Mouse (Mus musculus): Measurements from ENCODE around the gene Rdh11.

- TF ChIP-seq POLR2A (IDR thresholded peaks at IDR 0.05; ENCODE audit: low read depth, low read length) (no peak), CTCF (IDR thresholded peaks at IDR 0.05; ENCODE audit: extremely low read depth, insufficient read depth, insufficient read length, insufficient replicate concordance) (no peak)
Measured at GRCm38 (mm10) chr12:79235485-79236080, 43.5 kb upstream of the Rdh11 start.
